Mouse (Mus musculus) CH12.LX (cell line): Measurements from ENCODE around the gene Eml2. TPM values are rescaled to one million over a fixed set of nuclear protein-coding genes. Genes with fewer than 3 reads are reported as not detected.

Source experiments
- DNase-seq: peaks from one replicate; pipeline ENCODE4 v3.0.0-alpha.2; 2013; ENCODE audit errors: extremely low read depth
- H3K27ac ChIP-seq: 2 replicates; pipeline ENCODE4 v1.5.1; 2012; ENCODE audit warnings: low read depth, mild to moderate bottlenecking, control low read depth, moderate library complexity; ENCODE audit not compliant: insufficient read depth
- H3K27me3 ChIP-seq: replicated peaks from 2 replicates; pipeline ENCODE3; 2012; ENCODE audit warnings: inconsistent platforms
- H3K36me3 ChIP-seq, 2 experiments: replicated peaks in 1 of 2; 2 replicates each; pipeline versions ENCODE3 to v1.6.1; 2012; ENCODE audit warnings: inconsistent platforms in 1 of 2, low read length in 1 of 2, mild to moderate bottlenecking in 1 of 2, mixed read lengths in 1 of 2, moderate library complexity in 1 of 2; ENCODE audit not compliant: control insufficient read depth in 1 of 2, insufficient read depth in 1 of 2
- H3K4me1 ChIP-seq, 2 experiments: 2 replicates each; pipeline ENCODE4 v1.6.1; 2012; ENCODE audit warnings: inconsistent platforms in 1 of 2, moderate library complexity in 1 of 2; ENCODE audit not compliant: insufficient read depth in 2 of 2, control insufficient read depth in 1 of 2
- H3K4me2 ChIP-seq: 2 replicates; pipeline ENCODE4 v1.6.1; 2012; ENCODE audit warnings: low read depth, mild to moderate bottlenecking, control low read depth; ENCODE audit not compliant: poor library complexity, insufficient read depth, severe bottlenecking
- H3K4me3 ChIP-seq, 3 experiments: fragments of 150-350 bp in 1 of 3; sonication (generic) in 1 of 3; replicated peaks in 1 of 3; 2 replicates each; pipeline versions ENCODE3 to v1.5.1; 2011 to 2012; ENCODE audit warnings: low read depth in 2 of 3, low read length in 2 of 3, mild to moderate bottlenecking in 2 of 3, moderate library complexity in 2 of 3, control low read depth in 1 of 3, improper control_type of control experiment in 1 of 3, inconsistent platforms in 1 of 3, mixed read lengths in 1 of 3; ENCODE audit not compliant: poor library complexity in 1 of 3
- H3K79me2 ChIP-seq: replicated peaks from 2 replicates; pipeline ENCODE4 v1.6.1; 2012; ENCODE audit warnings: mild to moderate bottlenecking, moderate library complexity; ENCODE audit not compliant: control insufficient read depth, poor library complexity, insufficient read depth, severe bottlenecking; ENCODE audit errors: extremely low read depth
- H3K9ac ChIP-seq: 2 replicates; pipeline ENCODE4 v1.6.1; 2012; ENCODE audit warnings: low read depth, mild to moderate bottlenecking, control low read depth, moderate library complexity; ENCODE audit not compliant: insufficient read depth
- H3K9me3 ChIP-seq: replicated peaks from 2 replicates; pipeline ENCODE3; 2012; ENCODE audit warnings: low read length, inconsistent platforms, mixed read lengths
- CTCF ChIP-seq, 2 experiments: IDR thresholded peaks in 1 of 2; conservative IDR thresholded peaks in 1 of 2; 2 replicates each; pipeline ENCODE4 v1.5.1; 2011 to 2012; ENCODE audit warnings: low read depth in 2 of 2, low read length in 2 of 2, improper control_type of control experiment in 1 of 2, inconsistent platforms in 1 of 2, mild to moderate bottlenecking in 1 of 2, moderate library complexity in 1 of 2
- ETS1 ChIP-seq: conservative IDR thresholded peaks from 2 replicates; pipeline ENCODE4 v1.6.1; 2012; ENCODE audit warnings: low read depth, mild to moderate bottlenecking, inconsistent platforms, low read length, improper control_type of control experiment, moderate library complexity
- GABPA ChIP-seq: IDR thresholded peaks from 2 replicates; pipeline ENCODE4 v1.6.1; 2012; ENCODE audit warnings: low read depth, low read length, improper control_type of control experiment, inconsistent platforms; ENCODE audit not compliant: insufficient replicate concordance
- IRF4 ChIP-seq: IDR thresholded peaks from 2 replicates; pipeline ENCODE4 v1.6.1; 2014; ENCODE audit warnings: low read depth, mild to moderate bottlenecking, inconsistent platforms, low read length, improper control_type of control experiment
- JUN ChIP-seq: IDR thresholded peaks from 2 replicates; pipeline ENCODE4 v1.6.1; 2011; ENCODE audit warnings: low read depth, mild to moderate bottlenecking, low read length, improper control_type of control experiment, moderate library complexity; ENCODE audit not compliant: insufficient read depth
- JUND ChIP-seq: conservative IDR thresholded peaks from 2 replicates; pipeline ENCODE4 v1.6.1; 2011; ENCODE audit warnings: low read depth, low read length, improper control_type of control experiment
- MEF2A ChIP-seq: IDR thresholded peaks from 2 replicates; pipeline ENCODE4 v1.6.1; 2014; ENCODE audit warnings: low read depth, mild to moderate bottlenecking, inconsistent platforms, low read length, improper control_type of control experiment, borderline replicate concordance
- MYC ChIP-seq: IDR thresholded peaks from 2 replicates; pipeline ENCODE4 v1.6.1; 2011; ENCODE audit warnings: low read depth, mild to moderate bottlenecking, improper control_type of control experiment, low read length
- NELFE ChIP-seq: IDR thresholded peaks from 2 replicates; pipeline ENCODE4 v1.6.1; 2011; ENCODE audit warnings: low read depth, low read length, improper control_type of control experiment
- POLR2AphosphoS2 ChIP-seq: IDR thresholded peaks from 2 replicates; pipeline ENCODE4 v1.6.1; 2011; ENCODE audit warnings: low read depth, low read length, improper control_type of control experiment
- RCOR1 ChIP-seq: conservative IDR thresholded peaks from 2 replicates; pipeline ENCODE4 v1.6.1; 2012; ENCODE audit warnings: low read depth, mild to moderate bottlenecking, inconsistent platforms, low read length, improper control_type of control experiment
- SMC3 ChIP-seq: IDR thresholded peaks from 2 replicates; pipeline ENCODE4 v1.6.1; 2011; ENCODE audit warnings: low read depth, low read length, improper control_type of control experiment
- TCF12 ChIP-seq: IDR thresholded peaks from 2 replicates; pipeline ENCODE4 v1.6.1; 2014; ENCODE audit warnings: low read depth, mild to moderate bottlenecking, inconsistent platforms, low read length, improper control_type of control experiment
- UBTF ChIP-seq: IDR thresholded peaks from 2 replicates; pipeline ENCODE4 v1.6.1; 2012; ENCODE audit warnings: low read depth, mild to moderate bottlenecking, inconsistent platforms, low read length, improper control_type of control experiment, moderate library complexity
- USF1 ChIP-seq: IDR thresholded peaks from 2 replicates; pipeline ENCODE4 v1.6.1; 2014; ENCODE audit warnings: low read depth, mild to moderate bottlenecking, inconsistent platforms, low read length, improper control_type of control experiment
- USF2 ChIP-seq: conservative IDR thresholded peaks from 2 replicates; pipeline ENCODE4 v1.6.1; 2011; ENCODE audit warnings: low read depth, low read length, improper control_type of control experiment
- ZC3H11A ChIP-seq: IDR thresholded peaks from 2 replicates; pipeline ENCODE4 v1.6.1; 2012; ENCODE audit warnings: low read depth, mild to moderate bottlenecking, inconsistent platforms, low read length, improper control_type of control experiment
- ZKSCAN1 ChIP-seq: IDR thresholded peaks from 2 replicates; pipeline ENCODE4 v1.6.1; 2012; ENCODE audit warnings: low read depth, inconsistent platforms, low read length, improper control_type of control experiment, borderline replicate concordance
- ZNF384 ChIP-seq: IDR thresholded peaks from 2 replicates; pipeline ENCODE4 v1.6.1; 2012; ENCODE audit warnings: low read depth, low read length, improper control_type of control experiment, inconsistent platforms
- dilution Hi-C: fragments of 300-500 bp; cut with MboI; formaldehyde crosslinking; loops from 2 replicates; pipeline ENCODE4 v1.14.3; 2020; ENCODE audit warnings: low sequenced_read_pairs; ENCODE audit not compliant: extremely low pct_unique_long_range_greater_than_20kb, extremely low pct_ligation_motif_present
- in situ Hi-C: fragments of 300-500 bp; cut with MboI; formaldehyde crosslinking; loops from 3 replicates; pipeline ENCODE4 v1.14.3; 2019; ENCODE audit warnings: low sequenced_read_pairs, low pct_ligation_motif_present, low pct_unique_long_range_greater_than_20kb, mixed read lengths
- polyA plus RNA-seq: library from polyadenylated mRNA; unstranded; fragments of >175 nt; gene quantifications from 2 replicates; pipeline ENCODE4 v1.2.1, GENCODE M21; 2012; ENCODE audit warnings: low read depth; ENCODE audit not compliant: insufficient read length
- total RNA-seq, 2 experiments: library from RNA; depleted of rRNA; stranded (reverse); fragments of 300-350 nt in 1 of 2; fragments of >200 nt in 1 of 2; gene quantifications; 2 replicates each; pipeline ENCODE4 v1.2.3; 2012 to 2014

The Eml2 gene
- total and polyA plus RNA-seq, 3 experiments: 12.3 to 52.4 (median 29.1) TPM

- Histone ChIP-seq H3K36me3 (peaks cover 10 to 48% of the 10 kb centered on the region in 2 experiments), H3K79me2 (peaks cover 3% of the 10 kb centered on the region; the same call in 1 of the 2 replicates), H3K9ac (no peak overlapping the region), H3K9me3 (no peaks in the 10 kb centered on the region)
- dilution Hi-C loops: no loop called here
- TF ChIP-seq USF2 (no peak), JUN (no peak), MEF2A (no peak), CTCF (conservative IDR thresholded peaks at IDR 0.05 in 1 of 2, IDR thresholded peaks at IDR 0.05 in 1 of 2; ENCODE audit: low read depth in 2 of 2, low read length in 2 of 2) (no peak), RCOR1 (no peak)
- TF ChIP-seq, all 38 proteins: peak for 0
- Histone ChIP-seq H3K4me3 (no peak overlapping the region), H3K27me3 (no peaks in the 10 kb centered on the region), H3K27ac (no peak overlapping the region), H3K4me1 (peaks cover 2 to 37% of the 10 kb centered on the region in 2 experiments; a peak in 2 of 4 replicates), H3K4me2 (no peak overlapping the region)
- in situ Hi-C loops: no loop called here
- DNase-seq: no peak
Measured at GRCm38 (mm10) chr7:19222189-19222588, 46.0 kb downstream of the Eml2 start.

GRCm38 (mm10) chr7:19222875-19223274 is 46.7 kb downstream of the Eml2 start:
- no peak overlapping the region for H3K4me2 ChIP-seq
- no peak for DNase-seq
- H3K9ac ChIP-seq: no peak overlapping the region
- no peak overlapping the region for H3K4me3 ChIP-seq
- H3K9me3 ChIP-seq: no peaks in the 10 kb centered on the region
- in situ Hi-C loops (no loop called here), dilution Hi-C loops (no loop called here)
- peaks cover 2 to 31% of the 10 kb centered on the region in 2 experiments; a peak in 2 of 4 replicates for H3K4me1 ChIP-seq
- no peaks in the 10 kb centered on the region for H3K27me3 ChIP-seq
- no peak overlapping the region for H3K27ac ChIP-seq
- TF ChIP-seq MYC (no peak), CTCF (conservative IDR thresholded peaks at IDR 0.05 in 1 of 2, IDR thresholded peaks at IDR 0.05 in 1 of 2; ENCODE audit: low read depth in 2 of 2, low read length in 2 of 2) (no peak), TCF12 (no peak), ZC3H11A (no peak), NELFE (no peak), IRF4 (no peak), ZKSCAN1 (no peak), JUND (no peak), ETS1 (no peak), JUN (no peak), GABPA (no peak), SMC3 (no peak), POLR2AphosphoS2 (no peak), USF1 (no peak), UBTF (no peak), ZNF384 (no peak)
- peaks cover 10 to 48% of the 10 kb centered on the region in 2 experiments for H3K36me3 ChIP-seq
- peaks cover 3% of the 10 kb centered on the region; the same call in 1 of the 2 replicates for H3K79me2 ChIP-seq
